Mouse (Mus musculus): Measurements from ENCODE around the gene Pigw. TPM values are rescaled to one million over a fixed set of nuclear protein-coding genes. Genes with fewer than 3 reads are reported as not detected.
A peak's percentile ranks its signal among the peaks of the same experiment; 100 is the strongest.

The Pigw gene
- 2.4 and 2.6 TPM in 2 replicates for polyA plus RNA-seq (2015; fragmentation: Nextera tagmentation; extraction: Ambion mirVana)

- peak within 1 kb of the TSS; percentile 86 for H3K4me2 ChIP-seq (replicated peaks)
- peak within 1 kb of the TSS; percentile 92 for H3K27ac ChIP-seq
- H3K4me3 ChIP-seq: peak within 1 kb of the TSS; percentile 81
- peaks cover 33% of the 10 kb centered on the region for H3K36me3 ChIP-seq
- peak within 1 kb of the TSS; percentile 81 for H3K9ac ChIP-seq
- H3K9me3 ChIP-seq: no peaks in the 10 kb centered on the region
- ATAC-seq (ENCODE audit: low FRiP score, low read depth): peak; percentile 95
- under 1% methylated on average over 77 of the region's 81 CpGs for WGBS
- H3K27me3 ChIP-seq: no peaks in the 10 kb centered on the region
- peaks cover 17% of the 10 kb centered on the region for H3K4me1 ChIP-seq
These were observed at the start of gene Pigw, which contains the start of gene Myo19 for GRCm38 (mm10) chr11:84879772-84880464. Gene Pigw (minus strand): TSS chr11:84880285. Gene Myo19 (plus strand): TSS chr11:84880148.

GRCm38 (mm10) chr11:84920981-84921380 is 40.9 kb upstream of the Pigw start:
- no peak for ATAC-seq (ENCODE audit: low FRiP score, low read depth)
- H3K27me3 ChIP-seq: no peaks in the 10 kb centered on the region
- 76% methylated on average over 8 of the region's 8 CpGs for WGBS
- H3K4me1 ChIP-seq: 0 out of 2 replicates have a peak, but pooled peaks cover 5% of the 10 kb centered on the region
- H3K9me3 ChIP-seq: no peaks in the 10 kb centered on the region
- no peak overlapping the region for H3K4me2 ChIP-seq (replicated peaks)
- no peak overlapping the region for H3K27ac ChIP-seq
- H3K4me3 ChIP-seq: no peak overlapping the region
- H3K36me3 ChIP-seq: no peaks in the 10 kb centered on the region
- no peak overlapping the region for H3K9ac ChIP-seq

- Histone ChIP-seq H3K4me1 (peaks cover 12% of the 10 kb centered on the region), H3K36me3 (no peaks in the 10 kb centered on the region), H3K9me3 (no peaks in the 10 kb centered on the region), H3K27me3 (no peaks in the 10 kb centered on the region), H3K9ac (no peak overlapping the region), H3K4me3 (no peak overlapping the region), H3K4me2 (replicated peaks) (no peak overlapping the region), H3K27ac (no peak overlapping the region)
- ATAC-seq (ENCODE audit: low FRiP score, low read depth): no peak
- 72% methylated on average over 7 of the region's 7 CpGs for WGBS
These were observed 39.9 kb upstream of the Pigw start for GRCm38 (mm10) chr11:84919951-84920350.

GRCm38 (mm10) chr11:84919276-84919675 is 39.2 kb upstream of the Pigw start:
- no peak for ATAC-seq (ENCODE audit: low FRiP score, low read depth)
- Histone ChIP-seq H3K9me3 (no peaks in the 10 kb centered on the region), H3K9ac (no peak overlapping the region), H3K4me3 (no peak overlapping the region), H3K4me1 (peaks cover 19% of the 10 kb centered on the region), H3K27ac (no peak overlapping the region), H3K36me3 (no peaks in the 10 kb centered on the region; the same call in 1 of the 2 replicates), H3K4me2 (replicated peaks) (no peak overlapping the region), H3K27me3 (no peaks in the 10 kb centered on the region)
- 45% methylated on average over 3 of the region's 3 CpGs for WGBS

GRCm38 (mm10) chr11:84918425-84918824 is 38.3 kb upstream of the Pigw start:
- ATAC-seq (ENCODE audit: low FRiP score, low read depth): no peak
- Histone ChIP-seq H3K4me3 (0 out of 2 replicates have a peak overlapping the region, but pooled peaks have one; percentile 7), H3K27ac (no peak overlapping the region)

GRCm38 (mm10) chr11:84916703-84917300 is 36.7 kb upstream of the Pigw start:
- H3K27ac ChIP-seq: no peak overlapping the region
- H3K4me3 ChIP-seq: peak overlapping the region; percentile 95
- peaks cover 18% of the 10 kb centered on the region for H3K36me3 ChIP-seq
- 59% methylated on average over 7 of the region's 7 CpGs for WGBS
- H3K9me3 ChIP-seq: no peaks in the 10 kb centered on the region
- H3K4me1 ChIP-seq: peaks cover 22% of the 10 kb centered on the region
- ATAC-seq (ENCODE audit: low FRiP score, low read depth): no peak
- peak overlapping the region; percentile 93 for H3K9ac ChIP-seq
- no peaks in the 10 kb centered on the region for H3K27me3 ChIP-seq
- H3K4me2 ChIP-seq (replicated peaks): peak overlapping the region; percentile 75

More at GRCm38 (mm10) chr11:84918425-84918824, 38.3 kb upstream of the Pigw start:
- peaks cover 22% of the 10 kb centered on the region for H3K4me1 ChIP-seq
- H3K4me2 ChIP-seq (replicated peaks): peak overlapping the region; percentile 48
- peak overlapping the region; percentile 20; the same call in 1 of the 2 replicates for H3K9ac ChIP-seq
- 4% methylated on average over 16 of the region's 16 CpGs for WGBS
- no peaks in the 10 kb centered on the region for H3K9me3 ChIP-seq
- H3K36me3 ChIP-seq: peaks cover 4% of the 10 kb centered on the region
- H3K27me3 ChIP-seq: no peaks in the 10 kb centered on the region

GRCm38 (mm10) chr11:84916053-84916702 is 36.1 kb upstream of the Pigw start, which contains the start of gene Znhit3:
Gene Znhit3 (minus strand): TSS chr11:84916366.
- Histone ChIP-seq H3K36me3 (peaks cover 25% of the 10 kb centered on the region), H3K4me1 (peaks cover 22% of the 10 kb centered on the region), H3K9me3 (no peaks in the 10 kb centered on the region), H3K9ac (peak within 1 kb of the TSS; percentile 93), H3K4me2 (replicated peaks) (peak within 1 kb of the TSS; percentile 75), H3K27ac (peak within 1 kb of the TSS; percentile 28; the same call in 1 of the 2 replicates), H3K27me3 (no peaks in the 10 kb centered on the region), H3K4me3 (peak within 1 kb of the TSS; percentile 95)
- WGBS: 4% methylated on average over 34 of the region's 34 CpGs
- ATAC-seq (ENCODE audit: low FRiP score, low read depth): peak; percentile 92

GRCm38 (mm10) chr11:84914673-84915072 is 34.6 kb upstream of the Pigw start:
- peaks cover 38% of the 10 kb centered on the region for H3K36me3 ChIP-seq
- H3K27me3 ChIP-seq: no peaks in the 10 kb centered on the region
- H3K4me2 ChIP-seq (replicated peaks): peak overlapping the region; percentile 75
- no peaks in the 10 kb centered on the region for H3K9me3 ChIP-seq
- no peak for ATAC-seq (ENCODE audit: low FRiP score, low read depth)
- H3K4me3 ChIP-seq: peak overlapping the region; percentile 95; the same call in 1 of the 2 replicates
- no peak overlapping the region for H3K27ac ChIP-seq
- H3K4me1 ChIP-seq: peaks cover 22% of the 10 kb centered on the region
- 83% methylated on average over 5 of the region's 5 CpGs for WGBS
- no peak overlapping the region for H3K9ac ChIP-seq

- Histone ChIP-seq H3K27me3 (no peaks in the 10 kb centered on the region), H3K36me3 (peaks cover 80% of the 10 kb centered on the region), H3K4me3 (no peak overlapping the region), H3K4me2 (replicated peaks) (no peak overlapping the region), H3K4me1 (peaks cover 14% of the 10 kb centered on the region), H3K9ac (no peak overlapping the region), H3K9me3 (no peaks in the 10 kb centered on the region), H3K27ac (no peak overlapping the region)
- 88% methylated on average over 4 of the region's 4 CpGs for WGBS
- no peak for ATAC-seq (ENCODE audit: low FRiP score, low read depth)
These were observed 30.3 kb upstream of the Pigw start for GRCm38 (mm10) chr11:84910411-84910810.

GRCm38 (mm10) chr11:84908480-84908879 is 28.4 kb upstream of the Pigw start:
- no peak overlapping the region for H3K9ac ChIP-seq
- H3K4me2 ChIP-seq (replicated peaks): no peak overlapping the region
- H3K36me3 ChIP-seq: peaks cover 96% of the 10 kb centered on the region
- no peaks in the 10 kb centered on the region for H3K9me3 ChIP-seq
- H3K27ac ChIP-seq: no peak overlapping the region
- H3K4me1 ChIP-seq: no peaks in the 10 kb centered on the region
- H3K4me3 ChIP-seq: no peak overlapping the region
- no peak for ATAC-seq (ENCODE audit: low FRiP score, low read depth)
- 91% methylated on average over 6 of the region's 6 CpGs for WGBS
- H3K27me3 ChIP-seq: no peaks in the 10 kb centered on the region

- 74% methylated on average over 3 of the region's 3 CpGs for WGBS
- no peak for ATAC-seq (ENCODE audit: low FRiP score, low read depth)
- Histone ChIP-seq H3K36me3 (peaks cover 98% of the 10 kb centered on the region), H3K9ac (no peak overlapping the region), H3K9me3 (no peaks in the 10 kb centered on the region), H3K4me3 (no peak overlapping the region), H3K27ac (no peak overlapping the region), H3K27me3 (no peaks in the 10 kb centered on the region), H3K4me2 (replicated peaks) (no peak overlapping the region), H3K4me1 (no peaks in the 10 kb centered on the region)
These were observed 27.0 kb upstream of the Pigw start for GRCm38 (mm10) chr11:84907081-84907480.

GRCm38 (mm10) chr11:84904597-84905144 is 24.6 kb upstream of the Pigw start:
- H3K4me3 ChIP-seq: no peak overlapping the region
- peaks cover 100% of the 10 kb centered on the region for H3K36me3 ChIP-seq
- H3K27ac ChIP-seq: no peak overlapping the region
- H3K27me3 ChIP-seq: no peaks in the 10 kb centered on the region
- H3K9me3 ChIP-seq: no peaks in the 10 kb centered on the region
- H3K9ac ChIP-seq: no peak overlapping the region
- H3K4me1 ChIP-seq: no peaks in the 10 kb centered on the region
- 82% methylated on average over 9 of the region's 9 CpGs for WGBS
- no peak for ATAC-seq (ENCODE audit: low FRiP score, low read depth)
- no peak overlapping the region for H3K4me2 ChIP-seq (replicated peaks)
